Mouse (Mus musculus): ENCODE results near the gene Ctsd.

Gene Ctsd

DNA sequence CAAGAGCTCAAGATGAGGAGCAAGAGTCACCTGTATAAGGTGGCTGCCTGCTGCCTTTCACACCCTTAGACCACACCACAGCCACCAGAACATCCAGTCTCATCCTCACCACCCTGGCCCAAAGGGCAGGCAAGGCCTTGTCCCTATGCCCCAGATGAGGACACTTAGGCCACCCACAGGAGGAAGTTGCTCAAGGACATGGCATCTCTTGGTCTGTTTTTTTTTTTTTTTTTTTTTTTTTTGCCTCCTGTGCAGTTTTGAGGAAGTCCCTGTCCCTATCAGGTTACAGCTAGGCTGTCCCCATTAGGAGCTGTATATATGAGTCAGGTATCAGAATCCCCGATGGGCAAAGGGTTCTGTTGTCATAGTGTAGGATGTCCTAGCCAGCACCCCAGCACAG lies 11.4 kb upstream of the Ctsd start:
- DNase-seq, result no peak

DNA sequence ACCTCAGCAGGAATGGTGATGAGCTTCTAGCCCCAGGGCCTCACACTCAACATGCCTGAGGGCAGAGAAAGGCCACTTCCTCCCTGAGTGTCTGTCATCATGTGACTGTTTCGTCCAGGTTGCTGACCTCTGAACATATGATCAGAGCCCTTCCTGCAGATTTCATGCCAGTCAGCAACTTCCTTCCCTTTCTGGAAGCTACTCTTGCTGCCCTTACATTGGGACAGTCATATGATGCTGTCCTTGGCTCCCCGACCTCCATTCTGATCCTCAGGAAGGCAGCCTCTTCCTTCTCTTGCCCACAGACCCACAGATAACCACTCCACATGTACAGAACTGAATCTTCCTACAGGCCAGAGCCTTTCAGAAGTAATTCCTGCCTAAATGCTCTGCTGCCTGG lies 10.2 kb upstream of the Ctsd start:
- DNase-seq, result no peak

GRCm38 (mm10) chr7:142396611-142397010 lies 8.8 kb upstream of the Ctsd start:
- no peak for DNase-seq

DNA sequence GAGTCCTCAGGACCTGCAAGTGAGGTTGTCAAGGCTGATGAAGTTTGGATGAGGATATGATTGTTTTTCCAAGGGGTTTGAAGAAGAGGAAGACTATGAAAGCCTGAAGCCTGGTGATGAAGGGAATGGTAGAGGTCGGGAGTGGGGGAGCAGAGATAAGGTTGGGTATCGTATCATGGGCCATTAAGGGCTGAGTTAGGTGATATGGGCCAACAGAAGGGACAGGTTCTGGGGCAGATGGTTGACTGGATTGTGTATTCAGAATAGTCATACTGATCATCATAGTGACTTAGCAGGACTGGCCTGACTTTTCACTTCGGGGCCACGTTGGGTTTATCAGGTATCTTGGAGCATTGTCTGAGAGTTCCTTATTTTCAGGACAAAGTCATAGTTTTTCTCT lies 7.6 kb upstream of the Ctsd start:
- DNase-seq, result no peak

DNA sequence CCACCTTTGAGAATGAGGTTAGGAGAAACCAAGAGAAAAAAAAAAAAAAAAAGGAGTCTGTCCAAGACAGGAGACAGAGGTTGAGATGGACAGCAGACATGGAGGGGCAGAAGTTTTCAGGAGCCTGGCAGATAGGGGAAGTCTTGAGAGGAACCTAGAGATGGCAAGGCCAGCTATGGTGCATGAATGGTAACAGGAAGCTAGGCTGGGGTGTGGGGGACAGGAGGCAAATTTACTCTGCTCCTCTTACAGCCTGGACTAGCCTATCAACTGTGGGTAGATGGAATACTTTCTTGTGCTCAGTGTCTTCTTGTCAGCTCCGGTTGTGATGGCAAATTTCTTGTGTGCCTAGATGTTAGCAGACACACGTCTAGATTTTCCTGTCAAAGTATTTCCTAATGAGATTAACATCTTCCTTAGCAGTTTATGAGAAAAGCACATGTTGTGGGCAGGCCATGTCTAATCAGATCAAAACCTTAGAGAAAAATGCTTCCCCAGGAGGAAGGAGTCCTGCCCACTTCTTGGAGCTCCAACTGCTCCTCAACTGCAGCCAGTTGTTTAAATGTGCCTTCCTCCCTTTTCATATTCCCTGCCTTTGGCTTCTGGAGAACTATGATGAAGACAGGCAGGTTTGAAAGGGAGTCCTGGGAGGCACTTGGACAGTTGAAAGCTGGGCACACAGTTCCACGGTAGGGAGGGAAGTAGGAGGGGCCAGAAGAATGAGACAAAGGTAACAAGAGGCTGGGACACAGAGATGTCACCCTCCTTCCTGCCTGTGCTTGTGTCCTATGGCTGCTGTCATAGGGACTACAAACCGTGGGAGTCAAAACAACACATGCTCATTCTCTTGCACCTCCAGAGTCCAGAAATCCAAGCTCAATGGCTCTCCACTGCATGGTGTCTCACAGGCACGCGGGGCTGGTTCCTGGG lies 6.7 kb upstream of the Ctsd start:
- no peak for DNase-seq

DNA sequence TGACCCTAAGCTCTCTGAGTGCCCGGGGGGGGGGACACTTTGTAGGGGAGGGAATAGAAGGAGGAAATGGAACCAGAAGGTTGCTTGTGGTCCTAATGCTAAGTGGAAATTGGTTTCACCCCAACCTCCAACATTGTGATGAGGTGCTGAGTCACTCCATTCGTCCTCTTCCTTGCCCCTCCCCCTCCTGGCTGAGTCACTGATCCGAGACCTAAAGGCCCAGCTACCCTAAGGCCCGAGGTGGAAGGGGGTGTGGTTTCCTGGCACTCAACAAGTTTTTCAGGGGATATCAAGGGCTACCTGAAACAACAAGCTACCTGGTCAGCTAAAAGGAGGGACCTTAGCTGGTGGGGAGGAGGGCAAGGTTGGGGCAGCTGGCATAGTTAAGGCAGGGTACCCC lies 5.4 kb upstream of the Ctsd start:
- no peak for DNase-seq

DNA sequence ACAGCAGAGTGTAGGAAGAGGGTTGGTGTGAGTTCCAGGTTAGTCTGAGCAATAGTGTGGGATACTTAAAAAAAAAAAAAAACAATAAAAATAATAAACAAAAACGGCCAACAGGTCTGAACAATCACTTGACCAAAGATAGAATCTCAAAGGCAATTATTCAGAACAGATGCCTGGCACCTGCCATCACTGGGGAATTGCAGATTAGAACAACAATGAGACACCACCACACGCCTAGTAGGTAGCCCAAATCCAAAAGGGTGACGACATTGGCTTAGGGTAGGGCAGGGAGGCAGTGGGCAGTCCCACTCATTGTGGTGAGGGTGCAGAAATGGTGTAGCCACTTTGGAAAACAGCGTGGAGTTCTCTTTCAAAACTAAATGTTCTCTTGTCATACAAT lies 3.8 kb upstream of the Ctsd start:
- DNase-seq, result no peak

- DNase-seq, result no peak
Measured at GRCm38 (mm10) chr7:142391108-142391507, 3.3 kb upstream of the Ctsd start.

- no peak for DNase-seq
Measured at GRCm38 (mm10) chr7:142389961-142390650, 2.3 kb upstream of the Ctsd start.

DNA sequence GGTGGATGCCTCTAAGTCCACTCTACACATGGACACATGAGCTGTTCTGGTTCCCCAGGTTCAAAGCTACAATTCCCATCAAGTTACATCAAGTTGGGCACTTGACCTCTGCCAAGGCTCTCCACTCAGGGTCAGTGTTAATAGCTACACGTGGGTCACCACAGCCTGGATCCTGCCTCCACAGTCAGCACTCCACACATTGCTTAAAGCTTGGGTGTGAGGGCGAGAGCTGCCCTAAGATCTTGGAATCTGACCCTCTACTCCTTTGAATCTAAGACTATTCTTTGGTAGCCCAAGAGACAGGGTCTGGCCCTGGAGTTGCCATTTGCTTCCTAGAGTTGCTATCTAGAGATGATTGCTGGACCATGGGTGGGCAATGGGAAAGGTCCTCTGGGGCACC lies 902 bp upstream of the Ctsd start:
- no peak for DNase-seq

- DNase-seq, result no peak
Measured at GRCm38 (mm10) chr7:142388198-142388597, 360 bp upstream of the Ctsd start.

- no peak for DNase-seq
Measured at GRCm38 (mm10) chr7:142386621-142387201, 1.1 kb downstream of the Ctsd start.

- DNase-seq, result peak in 1 of 2 experiments; percentile 3
Measured at GRCm38 (mm10) chr7:142385742-142386403, 2.0 kb downstream of the Ctsd start.

DNA sequence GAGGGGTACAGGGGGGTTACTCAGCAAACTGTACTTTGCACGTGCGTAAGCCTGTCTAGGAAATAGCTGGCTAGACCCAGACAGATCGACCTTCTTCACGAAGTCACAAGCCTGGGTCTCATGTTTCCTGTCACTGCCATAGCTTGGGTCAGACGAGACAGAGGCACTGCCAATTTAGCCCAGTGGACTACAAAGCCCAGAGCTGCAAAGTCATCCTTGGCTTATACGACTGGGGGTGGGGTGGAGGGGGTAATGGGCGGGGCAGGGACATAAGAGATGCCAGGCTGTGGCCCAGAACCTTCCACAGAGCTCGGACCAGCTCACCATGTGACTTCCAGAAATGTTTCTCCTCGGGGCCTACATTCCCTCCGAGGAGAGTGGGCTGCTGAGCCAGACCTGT lies 3.5 kb downstream of the Ctsd start:
- DNase-seq, result no peak

- DNase-seq, result no peak
Measured at GRCm38 (mm10) chr7:142382567-142382966, 5.3 kb downstream of the Ctsd start, which contains the start of gene Gm49369. Gene Gm49369 (minus strand): TSS chr7:142382667.

DNA sequence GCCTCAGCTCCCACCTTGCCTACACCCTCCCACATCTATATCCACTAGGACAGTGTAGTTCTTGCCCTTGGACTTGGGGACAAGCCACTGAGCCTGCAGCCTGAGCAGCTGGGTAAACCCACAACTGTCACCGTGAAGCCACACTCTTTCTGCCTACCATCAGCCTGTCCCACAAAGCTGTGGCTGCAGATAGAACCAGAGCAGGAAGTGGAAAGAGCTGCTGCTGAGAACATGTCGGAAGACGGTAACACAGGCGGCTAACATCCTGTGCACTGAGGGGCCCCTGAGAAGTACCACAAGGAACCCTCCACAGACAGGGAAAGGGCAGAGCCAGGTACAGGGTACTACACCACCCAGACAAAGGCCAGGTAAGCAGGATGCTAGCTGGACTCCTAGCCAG lies 6.7 kb downstream of the Ctsd start:
- DNase-seq, result peak in 1 of 2 experiments; percentile 28

DNA sequence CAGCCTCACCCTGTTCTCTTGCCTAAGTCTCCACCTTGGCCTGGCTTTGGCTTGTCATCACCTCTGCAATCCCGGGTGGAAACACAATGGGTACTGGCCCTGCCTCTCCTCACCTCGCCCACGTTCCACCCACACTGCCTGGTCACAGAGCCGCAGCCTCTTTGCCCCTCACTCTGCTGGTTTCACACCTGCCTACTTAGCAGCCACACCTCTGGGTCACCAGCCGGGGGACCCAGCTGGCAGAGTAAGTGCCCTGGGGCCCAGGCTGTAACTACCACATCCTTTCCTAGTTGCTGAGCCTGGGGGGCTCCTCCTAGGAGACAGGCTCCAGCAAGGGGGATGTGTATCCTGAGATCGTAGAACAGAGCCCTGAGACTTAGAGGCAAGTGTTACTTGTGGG lies 8.7 kb downstream of the Ctsd start:
- DNase-seq, result no peak

DNA sequence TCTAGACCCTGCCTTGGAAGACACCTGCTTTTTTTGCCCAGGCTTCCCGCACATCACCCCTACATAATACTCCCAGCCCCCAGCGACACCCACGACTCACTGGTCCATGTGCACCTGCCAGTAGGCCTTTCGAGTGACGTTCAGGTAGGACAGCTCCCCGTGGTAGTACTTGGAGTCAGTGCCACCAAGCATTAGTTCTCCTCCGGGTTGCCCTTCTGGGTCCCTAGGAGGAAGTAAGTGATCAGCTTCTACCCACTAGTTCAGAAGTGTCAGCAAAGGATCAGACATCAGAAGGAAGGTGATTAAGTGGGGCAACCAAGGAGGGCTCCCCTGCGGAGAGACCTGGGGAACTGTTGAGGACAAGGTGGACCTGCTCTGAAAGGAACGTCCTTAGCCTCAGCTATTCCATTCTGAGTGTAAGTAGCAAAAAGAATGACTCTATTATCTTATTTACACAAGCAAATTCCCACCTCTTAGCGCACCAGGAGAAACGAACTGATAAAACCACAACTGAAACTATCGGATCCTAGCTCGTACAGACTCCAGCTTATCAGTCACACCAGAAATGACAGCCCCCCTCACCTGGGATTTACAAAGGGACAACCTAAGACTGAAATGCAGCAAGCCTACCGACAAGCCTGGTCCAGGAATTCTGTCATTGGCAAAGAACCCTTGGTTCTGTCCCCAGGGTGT lies 10.5 kb downstream of the Ctsd start:
- DNase-seq, result no peak

GRCm38 (mm10) chr7:142376096-142376495 lies 11.7 kb downstream of the Ctsd start:
- no peak for DNase-seq

DNA sequence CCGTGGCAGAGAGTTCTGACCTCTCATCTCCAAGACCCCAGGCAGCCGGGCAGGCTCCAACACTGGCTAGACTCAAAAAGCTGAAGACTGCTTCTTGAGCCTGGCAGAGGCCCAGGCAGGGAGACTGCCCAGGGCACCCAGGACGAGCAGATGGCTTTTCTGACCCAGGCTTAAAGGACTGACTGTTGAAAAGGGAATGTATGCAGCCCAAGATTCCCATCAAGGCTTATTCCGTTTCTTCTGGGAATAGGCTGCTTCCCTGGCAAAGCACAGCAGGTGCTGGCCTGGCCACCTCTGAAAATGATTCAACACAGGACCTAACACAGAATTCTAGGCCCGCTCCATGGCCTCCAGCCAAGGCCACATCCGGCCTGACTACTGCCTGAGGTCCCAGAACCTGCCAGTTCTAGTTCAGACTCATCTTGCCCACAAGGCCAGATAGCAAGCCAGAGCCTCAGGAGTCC lies 12.5 kb downstream of the Ctsd start:
- no peak for DNase-seq

GRCm38 (mm10) chr7:142374413-142375015 lies 13.3 kb downstream of the Ctsd start:
- DNase-seq, result no peak
